7 mouse cellular contexts compared by ENCODE assay signal in the genomic region with DNA sequence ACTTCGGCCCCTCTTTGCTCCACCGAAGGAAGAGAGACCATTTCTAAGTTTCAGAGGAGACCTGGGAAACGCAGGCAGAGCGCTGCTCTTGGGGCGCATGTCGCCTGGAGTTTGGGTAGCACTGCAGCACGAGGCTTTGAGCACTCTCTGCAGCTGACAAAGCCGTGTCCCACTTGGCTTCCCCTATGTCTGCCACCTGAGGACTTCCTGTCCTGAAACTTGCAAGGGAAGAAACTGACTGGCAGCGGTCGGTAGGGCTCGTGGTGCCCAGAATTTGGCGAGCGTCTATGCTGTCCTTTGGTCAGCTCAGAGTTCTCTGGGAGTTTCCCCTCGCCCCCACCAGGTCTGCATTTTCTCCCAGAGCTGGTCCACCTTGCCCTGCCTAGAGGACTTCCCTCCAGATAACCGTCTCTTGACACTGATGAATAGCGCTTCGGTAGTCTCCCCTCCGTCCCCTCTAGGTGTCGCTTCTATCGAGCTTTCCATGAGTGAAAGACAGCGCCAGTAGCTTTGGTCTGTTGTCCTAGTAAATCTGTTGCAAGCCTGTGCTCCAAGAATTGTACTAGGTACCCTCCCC. TPM values are rescaled to one million over a fixed set of nuclear protein-coding genes. Genes with fewer than 3 reads are reported as not detected.
A peak's percentile ranks its signal among the peaks of the same experiment; 100 is the strongest.
DNase-seq lines count a peak whose midpoint lies in the region; ATAC-seq and TF ChIP-seq lines count a peak whose summit lies in the region.

No protein-coding gene starts in this region.

- H3K36me3 ChIP-seq in heart, embryonic 10.5 days, result no peaks in the 10 kb centered on the region
- no peaks in the 10 kb centered on the region for H3K36me3 ChIP-seq in kidney, postnatal 0 days (ENCODE audit: insufficient read depth, low read length)
- no peaks in the 10 kb centered on the region for H3K36me3 ChIP-seq in neural tube, embryonic 15.5 days

- 2% methylated on average over 21 of the region's 21 CpGs for WGBS in heart, embryonic 10.5 days
- 2% methylated on average over 21 of the region's 21 CpGs for WGBS in kidney, postnatal 0 days
- WGBS in neural tube, embryonic 15.5 days, result 2% methylated on average over 21 of the region's 21 CpGs

- H3K27me3 ChIP-seq in heart, embryonic 10.5 days (ENCODE audit: insufficient read depth, poor library complexity, severe bottlenecking), result peaks cover 51% of the 10 kb centered on the region
- H3K27me3 ChIP-seq in kidney, postnatal 0 days (ENCODE audit: insufficient read depth, low read length), result peaks cover 30% of the 10 kb centered on the region
- H3K27me3 ChIP-seq in neural tube, embryonic 15.5 days (replicated peaks), result peaks cover 44% of the 10 kb centered on the region

- peak; percentile 39 to 53 for DNase-seq in adrenal gland, postnatal 36 days
- peak; percentile 77 for DNase-seq in heart, embryonic 10.5 days (ENCODE audit: low spot score)
- DNase-seq in kidney, postnatal 0 days (ENCODE audit: low spot score), result peak; percentile 74
- DNase-seq in liver, result peak; percentile 14

- H3K9me3 ChIP-seq in heart, embryonic 10.5 days, result no peaks in the 10 kb centered on the region
- no peaks in the 10 kb centered on the region for H3K9me3 ChIP-seq in kidney, postnatal 0 days (replicated peaks; ENCODE audit: low read length)
- H3K9me3 ChIP-seq in neural tube, embryonic 15.5 days (replicated peaks), result no peaks in the 10 kb centered on the region

- ATAC-seq in common myeloid progenitor, adult 5-6 weeks (replicated peaks; ENCODE audit: low read depth, poor library complexity, severe bottlenecking), result peak; percentile 65; the same call in 1 of the 2 replicates
- ATAC-seq in kidney, postnatal 0 days (replicated peaks; ENCODE audit: low FRiP score, low read depth), result no peak
- peak; percentile 38; the same call in 1 of the 2 replicates for ATAC-seq in neural tube, embryonic 15.5 days (ENCODE audit: low FRiP score)
- no peak for ATAC-seq in activated CD4-positive, CD25-positive, alpha-beta regulatory T cell, adult 4 months

- TF ChIP-seq CTCF in kidney, postnatal 0 days (IDR thresholded peaks at IDR 0.05; ENCODE audit: low read depth), result peak; percentile 69

- peak overlapping the region; percentile 92 for H3K4me2 ChIP-seq in kidney, postnatal 0 days (ENCODE audit: low read length)
- H3K4me2 ChIP-seq in neural tube, embryonic 15.5 days, result peak overlapping the region; percentile 97

- H3K4me3 ChIP-seq in heart, embryonic 10.5 days, result peak overlapping the region; percentile 76
- H3K4me3 ChIP-seq in kidney, postnatal 0 days (replicated peaks; ENCODE audit: low read depth, low read length), result peak overlapping the region; percentile 47
- peak overlapping the region; percentile 60 for H3K4me3 ChIP-seq in neural tube, embryonic 15.5 days (replicated peaks)

- no peak overlapping the region for H3K9ac ChIP-seq in kidney, postnatal 0 days (ENCODE audit: low read depth, low read length)
- peak overlapping the region; percentile 56; the same call in 1 of the 2 replicates for H3K9ac ChIP-seq in neural tube, embryonic 15.5 days (replicated peaks)

- H3K27ac ChIP-seq in heart, embryonic 10.5 days, result peak overlapping the region; percentile 86
- H3K27ac ChIP-seq in kidney, postnatal 0 days, result no peak overlapping the region
- no peak overlapping the region for H3K27ac ChIP-seq in neural tube, embryonic 15.5 days (replicated peaks)

- H3K4me1 ChIP-seq in heart, embryonic 10.5 days, result peaks cover 29% of the 10 kb centered on the region
- peaks cover 13% of the 10 kb centered on the region for H3K4me1 ChIP-seq in kidney, postnatal 0 days (replicated peaks; ENCODE audit: insufficient read depth, low read length)
- H3K4me1 ChIP-seq in neural tube, embryonic 15.5 days, result peaks cover 27% of the 10 kb centered on the region

RNA-seq across cellular contexts. Expression of gene Fstl4, which starts 1.3 kb away (rescaled TPM):
- total RNA-seq in adrenal gland, postnatal 36 days (2021), result 1 to 10 TPM in 1 of 2 experiments, under 1 TPM in 1; 0.79 to 1.1 TPM
- not detected in 2 replicates for total RNA-seq in common myeloid progenitor, adult 5-6 weeks (2017)
- 7.3 and 15.0 TPM in 2 replicates for polyA plus RNA-seq in heart, embryonic 10.5 days (2016; fragmentation: Nextera tagmentation; extraction: Ambion mirVana)
- polyA plus RNA-seq in kidney, postnatal 0 days (2015; fragmentation: Nextera tagmentation; extraction: Ambion mirVana), result 0.46 and 0.47 TPM in 2 replicates
- 15.9 and 16.5 TPM in 2 replicates for polyA plus RNA-seq in neural tube, embryonic 15.5 days (2015; fragmentation: Nextera tagmentation; extraction: Ambion mirVana)
- polyA plus RNA-seq in activated CD4-positive, CD25-positive, alpha-beta regulatory T cell, adult 4 months (2017; shearing (Covaris generic)), result not detected

Comparison
In these comparisons a context has a peak if more than half of its experiments do, and no peak if none do; other contexts are left out.
1. DNase-seq: peak in every context shown above with its lines; median percentile 77 in heart, embryonic 10.5 days; 74 in kidney, postnatal 0 days; 46 in adrenal gland, postnatal 36 days; 14 in liver.
2. ATAC-seq: peak in common myeloid progenitor, adult 5-6 weeks (single experiment) and neural tube, embryonic 15.5 days (single experiment); none in kidney, postnatal 0 days (single experiment) and activated CD4-positive, CD25-positive, alpha-beta regulatory T cell, adult 4 months (single experiment).
3. Peak in every context shown above with its lines, with median percentiles within 50 percentile points of each other: H3K4me3 ChIP-seq.